Mouse (Mus musculus) liver, embryonic 16.5 days (tissue): Measurements from ENCODE around the gene Stk26. TPM values are rescaled to one million over a fixed set of nuclear protein-coding genes. Genes with fewer than 3 reads are reported as not detected.

Experiments
- polyA plus RNA-seq: library from polyadenylated mRNA; unstranded; fragments of >200 nt; fragmentation: Nextera tagmentation; extraction: Ambion mirVana; gene quantifications from 2 replicates; pipeline ENCODE4 v1.2.1, GENCODE M21; 2015

Stk26 gene
- polyA plus RNA-seq, 1 experiment from 2014 or later, result 3.7 TPM

Other genes with a start within 250 kb of the Stk26 start
- not detected in 2 replicates for gene Frmd7, start 101.7 kb downstream of the Stk26 start, polyA plus RNA-seq
- gene Rap2c, start 177.0 kb downstream of the Stk26 start, polyA plus RNA-seq, result 7.6 and 8.5 TPM in 2 replicates